10 mouse cellular contexts compared by ENCODE assay signal in the genomic region with DNA sequence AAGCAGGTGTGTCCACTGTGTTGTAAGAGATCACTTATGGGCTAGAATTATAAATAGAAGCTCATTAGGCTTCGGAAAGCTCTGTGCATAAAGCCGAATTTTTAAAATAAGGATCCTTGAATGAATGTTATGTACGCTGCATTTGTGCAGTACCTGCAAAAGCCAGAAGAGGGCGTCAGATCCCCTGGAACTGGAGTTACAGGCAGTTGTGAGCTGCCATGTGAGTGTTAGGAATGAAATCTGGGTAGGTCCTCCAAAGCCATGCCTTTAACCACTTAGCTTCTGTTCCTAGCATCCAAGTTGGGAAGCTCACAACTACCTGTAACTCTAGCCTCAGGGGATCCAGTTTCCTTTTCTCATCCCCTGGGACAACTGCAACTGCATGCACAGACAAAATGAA.
DNase-seq lines count a peak whose midpoint lies in the region; ATAC-seq and TF ChIP-seq lines count a peak whose summit lies in the region.
"Had no signal": no experiment of that assay in that cellular context is flagged by ENCODE, and none has a peak within 500 bp of the region (broad histone marks: within the 10 kb centered on the region; RNA-seq: fewer than 3 reads in every experiment).

No protein-coding gene starts in this region.

- no peaks in the 10 kb centered on the region for H3K27me3 ChIP-seq in kidney, embryonic 16.5 days (ENCODE audit: insufficient read depth, low read length)
- H3K27me3 ChIP-seq in lung, embryonic 14.5 days (ENCODE audit: insufficient read depth, low read length), result no peaks in the 10 kb centered on the region
- H3K27me3 ChIP-seq: embryonic facial prominence, embryonic 15.5 days; limb, embryonic 15.5 days had no signal

- no peak overlapping the region for H3K4me3 ChIP-seq in kidney, embryonic 16.5 days (ENCODE audit: low read length)
- H3K4me3 ChIP-seq in ES-E14 (ENCODE audit: insufficient read depth in 1 of 2, low read depth in 1 of 2, low read length in 2 of 2, poor library complexity in 1 of 2, severe bottlenecking in 1 of 2), result no peak overlapping the region
- H3K4me3 ChIP-seq in lung, embryonic 14.5 days (ENCODE audit: low read depth, low read length), result no peak overlapping the region
- H3K4me3 ChIP-seq: embryonic facial prominence, embryonic 15.5 days; limb, embryonic 15.5 days had no signal

- H3K36me3 ChIP-seq in kidney, embryonic 16.5 days (ENCODE audit: insufficient read depth, low read length), result no peaks in the 10 kb centered on the region
- H3K36me3 ChIP-seq in ES-E14 (ENCODE audit: control insufficient read depth, insufficient read depth, low read length, poor library complexity, severe bottlenecking), result no peaks in the 10 kb centered on the region
- H3K36me3 ChIP-seq in lung, embryonic 14.5 days (ENCODE audit: insufficient read depth), result no peaks in the 10 kb centered on the region
- H3K36me3 ChIP-seq: embryonic facial prominence, embryonic 15.5 days; limb, embryonic 15.5 days had no signal

- H3K4me2 ChIP-seq in kidney, embryonic 16.5 days (replicated peaks; ENCODE audit: low read depth, low read length), result no peak overlapping the region
- H3K4me2 ChIP-seq in lung, embryonic 14.5 days, result no peak overlapping the region
- H3K4me2 ChIP-seq: embryonic facial prominence, embryonic 15.5 days; limb, embryonic 15.5 days had no signal

- DNase-seq in kidney, adult 18-20 months, result peak; percentile 66
- peak; percentile 69 for DNase-seq in ES-E14 (ENCODE audit: low read depth, low spot score)
- DNase-seq in c-Kit-negative CD71-positive TER-119-positive erythroid progenitor cells, embryonic 14.5 days (ENCODE audit: low read depth, low spot score), result peak; percentile 43
- peak; percentile 63 for DNase-seq in lung, embryonic 14.5 days
- peak; percentile 66 for DNase-seq in thymus, postnatal 0 days (ENCODE audit: low spot score)
- no peak for DNase-seq in urinary bladder, postnatal 10 days (ENCODE audit: low spot score)
- no peak for DNase-seq in cerebellum, adult 8-10 months

- no peak for ATAC-seq in kidney, embryonic 16.5 days (ENCODE audit: low FRiP score, low TSS enrichment)
- no peak for ATAC-seq in lung, embryonic 14.5 days (ENCODE audit: insufficient read depth)

- 76% methylated on average over 4 of the region's 4 CpGs for WGBS in kidney, embryonic 16.5 days
- WGBS in lung, embryonic 14.5 days, result 67% methylated on average over 4 of the region's 4 CpGs

- in situ Hi-C loops in ES-E14 (cut with MboI; ENCODE audit: low sequenced_read_pairs in 2 of 2, unreplicated experiment in 2 of 2), result no loop called here

- peak; percentile 57 for TF ChIP-seq CTCF in lung, embryonic 14.5 days (IDR thresholded peaks at IDR 0.05; ENCODE audit: low read depth)

- no peak overlapping the region for H3K27ac ChIP-seq in kidney, embryonic 16.5 days (ENCODE audit: low read length)
- H3K27ac ChIP-seq in ES-E14 (ENCODE audit: insufficient read depth, low read depth, low read length, poor library complexity, severe bottlenecking), result no peak overlapping the region
- no peak overlapping the region for H3K27ac ChIP-seq in lung, embryonic 14.5 days (ENCODE audit: low read depth)
- H3K27ac ChIP-seq: embryonic facial prominence, embryonic 15.5 days; limb, embryonic 15.5 days had no signal

- no peak overlapping the region for H3K9ac ChIP-seq in kidney, embryonic 16.5 days (replicated peaks; ENCODE audit: low read length)
- H3K9ac ChIP-seq in ES-E14 (ENCODE audit: insufficient read depth, low read depth, low read length, poor library complexity, severe bottlenecking), result no peak overlapping the region
- no peak overlapping the region for H3K9ac ChIP-seq in lung, embryonic 14.5 days
- H3K9ac ChIP-seq: embryonic facial prominence, embryonic 15.5 days; limb, embryonic 15.5 days had no signal

- no peaks in the 10 kb centered on the region for H3K9me3 ChIP-seq in kidney, embryonic 16.5 days (ENCODE audit: low read length)
- H3K9me3 ChIP-seq in ES-E14 (ENCODE audit: control insufficient read depth, insufficient read depth, low read depth, low read length), result no peaks in the 10 kb centered on the region
- H3K9me3 ChIP-seq in lung, embryonic 14.5 days (ENCODE audit: low read depth, low read length), result no peaks in the 10 kb centered on the region
- H3K9me3 ChIP-seq: embryonic facial prominence, embryonic 15.5 days; limb, embryonic 15.5 days had no signal

- peaks cover under 1% of the 10 kb centered on the region; the same call in 1 of the 2 replicates for H3K4me1 ChIP-seq in kidney, embryonic 16.5 days (ENCODE audit: insufficient read depth, low read length)
- peaks cover 5 to 10% of the 10 kb centered on the region in 2 experiments for H3K4me1 ChIP-seq in ES-E14 (ENCODE audit: control insufficient read depth in 2 of 2, insufficient read depth in 2 of 2, low read length in 2 of 2, poor library complexity in 1 of 2)
- no peaks in the 10 kb centered on the region for H3K4me1 ChIP-seq in lung, embryonic 14.5 days (ENCODE audit: insufficient read depth)

TF ChIP-seq in ES-E14, 5 proteins besides CTCF, POLR2A, EP300 and RAD21:
- TF ChIP-seq ZC3H11A (IDR thresholded peaks at IDR 0.05; ENCODE audit: borderline replicate concordance, low read depth, low read length), result peak; percentile 61; the same call in 1 of the 2 replicates
- TF ChIP-seq ZNF384 (IDR thresholded peaks at IDR 0.05; ENCODE audit: low read depth, low read length), result no peak
TF ChIP-seq in ES-E14: peak in this region for 1.

Comparison
In these comparisons a context has a peak if more than half of its experiments do, and no peak if none do; other contexts are left out.
1. DNase-seq: peak in kidney, adult 18-20 months (single experiment), ES-E14 (single experiment), c-Kit-negative CD71-positive TER-119-positive erythroid progenitor cells, embryonic 14.5 days (single experiment), lung, embryonic 14.5 days (single experiment) and thymus, postnatal 0 days (single experiment); none in urinary bladder, postnatal 10 days (single experiment) and cerebellum, adult 8-10 months (single experiment).